ENCODE assay signal across 16 mouse cellular contexts in genomic region chr8:114363167-114363566, GRCm38 (mm10). TPM values are rescaled to one million over a fixed set of nuclear protein-coding genes. Genes with fewer than 3 reads are reported as not detected.
DNase-seq lines count a peak whose midpoint lies in the region; ATAC-seq and TF ChIP-seq lines count a peak whose summit lies in the region.
"Had no signal": no experiment of that assay in that cellular context is flagged by ENCODE, and none has a peak within 500 bp of the region (broad histone marks: within the 10 kb centered on the region; RNA-seq: fewer than 3 reads in every experiment).

No protein-coding gene starts in this region.

- 71% methylated on average over 5 of the region's 5 CpGs for WGBS in forebrain, postnatal 0 days
- WGBS in forebrain, embryonic 12.5 days, result 73% methylated on average over 5 of the region's 5 CpGs
- WGBS in liver, postnatal 0 days (ENCODE audit: insufficient replicate concordance), result 54% methylated on average over 5 of the region's 5 CpGs
- 58% methylated on average over 5 of the region's 5 CpGs for whole genome bisulfite sequencing in liver, embryonic 11.5 days
- WGBS in embryonic facial prominence, embryonic 15.5 days, result 58% methylated on average over 5 of the region's 5 CpGs

- H3K9ac ChIP-seq in forebrain, postnatal 0 days, result no peak overlapping the region
- H3K9ac ChIP-seq in forebrain, embryonic 12.5 days, result no peak overlapping the region
- H3K9ac ChIP-seq in liver, postnatal 0 days (replicated peaks), result no peak overlapping the region
- H3K9ac ChIP-seq in liver, embryonic 11.5 days (ENCODE audit: low read depth, low read length), result no peak overlapping the region
- H3K9ac ChIP-seq in ES-E14 (ENCODE audit: insufficient read depth, low read depth, low read length, poor library complexity, severe bottlenecking), result no peak overlapping the region
- H3K9ac ChIP-seq in embryonic facial prominence, embryonic 15.5 days, result no peak overlapping the region
- H3K9ac ChIP-seq: limb, embryonic 13.5 days had no signal

- no peak overlapping the region for H3K27ac ChIP-seq in forebrain, postnatal 0 days (ENCODE audit: low read depth, low read length)
- no peak overlapping the region for H3K27ac ChIP-seq in forebrain, embryonic 12.5 days
- no peak overlapping the region for H3K27ac ChIP-seq in liver, postnatal 0 days (ENCODE audit: low read depth)
- no peak overlapping the region for H3K27ac ChIP-seq in liver, embryonic 11.5 days (ENCODE audit: low read depth, low read length)
- H3K27ac ChIP-seq in ES-E14 (ENCODE audit: insufficient read depth, low read depth, low read length, poor library complexity, severe bottlenecking), result no peak overlapping the region
- no peak overlapping the region for H3K27ac ChIP-seq in embryonic facial prominence, embryonic 15.5 days (replicated peaks)
- H3K27ac ChIP-seq: limb, embryonic 13.5 days had no signal

- no peaks in the 10 kb centered on the region for H3K9me3 ChIP-seq in forebrain, postnatal 0 days (ENCODE audit: low read length)
- H3K9me3 ChIP-seq in forebrain, embryonic 12.5 days, result no peaks in the 10 kb centered on the region
- no peaks in the 10 kb centered on the region for H3K9me3 ChIP-seq in liver, postnatal 0 days (ENCODE audit: low read length)
- H3K9me3 ChIP-seq in liver, embryonic 11.5 days (ENCODE audit: control insufficient read depth, low read length), result no peaks in the 10 kb centered on the region
- H3K9me3 ChIP-seq in ES-E14 (ENCODE audit: control insufficient read depth, insufficient read depth, low read depth, low read length), result no peaks in the 10 kb centered on the region
- H3K9me3 ChIP-seq in embryonic facial prominence, embryonic 15.5 days (replicated peaks), result no peaks in the 10 kb centered on the region
- H3K9me3 ChIP-seq: limb, embryonic 13.5 days had no signal

- no peaks in the 10 kb centered on the region for H3K27me3 ChIP-seq in forebrain, postnatal 0 days (ENCODE audit: insufficient read depth, low read length)
- H3K27me3 ChIP-seq in forebrain, embryonic 12.5 days, result no peaks in the 10 kb centered on the region
- no peaks in the 10 kb centered on the region for H3K27me3 ChIP-seq in liver, postnatal 0 days (ENCODE audit: insufficient read depth, low read length)
- H3K27me3 ChIP-seq in liver, embryonic 11.5 days (replicated peaks; ENCODE audit: control insufficient read depth, insufficient read depth, low read length), result no peaks in the 10 kb centered on the region
- H3K27me3 ChIP-seq in embryonic facial prominence, embryonic 15.5 days, result no peaks in the 10 kb centered on the region

- no peak overlapping the region for H3K4me2 ChIP-seq in forebrain, postnatal 0 days (ENCODE audit: low read depth)
- H3K4me2 ChIP-seq in forebrain, embryonic 12.5 days, result no peak overlapping the region
- no peak overlapping the region for H3K4me2 ChIP-seq in liver, postnatal 0 days (ENCODE audit: low read depth, low read length)
- H3K4me2 ChIP-seq in liver, embryonic 11.5 days, result no peak overlapping the region
- H3K4me2 ChIP-seq in embryonic facial prominence, embryonic 15.5 days (replicated peaks), result no peak overlapping the region
- H3K4me2 ChIP-seq: limb, embryonic 13.5 days had no signal

- TF ChIP-seq CTCF in forebrain, postnatal 0 days (IDR thresholded peaks at IDR 0.05; ENCODE audit: low read depth), result peak; percentile 53
- TF ChIP-seq CTCF in liver, postnatal 0 days (IDR thresholded peaks at IDR 0.05; ENCODE audit: low read depth), result peak; percentile 29; the same call in 1 of the 2 replicates

- no peak overlapping the region for H3K4me3 ChIP-seq in forebrain, postnatal 0 days (ENCODE audit: low read depth, low read length)
- no peak overlapping the region for H3K4me3 ChIP-seq in forebrain, embryonic 12.5 days (replicated peaks)
- H3K4me3 ChIP-seq in liver, postnatal 0 days (ENCODE audit: low read depth, low read length), result no peak overlapping the region
- H3K4me3 ChIP-seq in liver, embryonic 11.5 days (ENCODE audit: low read depth, low read length), result no peak overlapping the region
- H3K4me3 ChIP-seq in ES-E14 (ENCODE audit: insufficient read depth in 1 of 2, low read depth in 1 of 2, low read length in 2 of 2, poor library complexity in 1 of 2, severe bottlenecking in 1 of 2), result no peak overlapping the region
- no peak overlapping the region for H3K4me3 ChIP-seq in embryonic facial prominence, embryonic 15.5 days (replicated peaks)
- H3K4me3 ChIP-seq: limb, embryonic 13.5 days had no signal

- no peak for TF ChIP-seq EP300 in liver, postnatal 0 days (IDR thresholded peaks at IDR 0.05; ENCODE audit: low read depth)

- ATAC-seq in forebrain, postnatal 0 days, result no peak
- no peak for ATAC-seq in forebrain, embryonic 12.5 days (ENCODE audit: low FRiP score)
- ATAC-seq in liver, postnatal 0 days, result no peak
- no peak for ATAC-seq in liver, embryonic 11.5 days (replicated peaks; ENCODE audit: low FRiP score)
- ATAC-seq in embryonic facial prominence, embryonic 15.5 days (ENCODE audit: insufficient number of reproducible peaks, low FRiP score, low TSS enrichment, low read depth), result 0 out of 2 replicates have a peak, but pooled peaks have one; percentile 12

- H3K4me1 ChIP-seq in forebrain, postnatal 0 days (ENCODE audit: insufficient read depth), result no peaks in the 10 kb centered on the region
- no peaks in the 10 kb centered on the region; the same call in 1 of the 2 replicates for H3K4me1 ChIP-seq in forebrain, embryonic 12.5 days
- no peaks in the 10 kb centered on the region for H3K4me1 ChIP-seq in liver, postnatal 0 days (ENCODE audit: insufficient read depth)
- no peaks in the 10 kb centered on the region for H3K4me1 ChIP-seq in liver, embryonic 11.5 days (replicated peaks; ENCODE audit: control insufficient read depth, insufficient read depth, low read length)
- H3K4me1 ChIP-seq in ES-E14 (ENCODE audit: control insufficient read depth in 2 of 2, insufficient read depth in 2 of 2, low read length in 2 of 2, poor library complexity in 1 of 2), result no peaks in the 10 kb centered on the region
- no peaks in the 10 kb centered on the region for H3K4me1 ChIP-seq in embryonic facial prominence, embryonic 15.5 days

- DNase-seq in forebrain, postnatal 0 days, result peak; percentile 29
- DNase-seq in liver, postnatal 0 days, result no peak
- DNase-seq in liver, embryonic 11.5 days (ENCODE audit: low spot score), result no peak
- DNase-seq in ES-E14 (ENCODE audit: low read depth, low spot score), result peak; percentile 33
- no peak for DNase-seq in urinary bladder, postnatal 10 days (ENCODE audit: low spot score)
- DNase-seq in MN1 (ENCODE audit: low spot score), result no peak
- DNase-seq: adrenal gland, adult 2 months; cerebellum, adult 11-12 months; heart, postnatal 14 days; kidney, postnatal 14 days had no signal

- H3K36me3 ChIP-seq in forebrain, postnatal 0 days (ENCODE audit: insufficient read depth), result no peaks in the 10 kb centered on the region; the same call in 1 of the 2 replicates
- H3K36me3 ChIP-seq in forebrain, embryonic 12.5 days (replicated peaks), result no peaks in the 10 kb centered on the region
- H3K36me3 ChIP-seq in liver, postnatal 0 days (replicated peaks; ENCODE audit: insufficient read depth, low read length), result no peaks in the 10 kb centered on the region
- no peaks in the 10 kb centered on the region for H3K36me3 ChIP-seq in liver, embryonic 11.5 days (ENCODE audit: control insufficient read depth, insufficient read depth, low read length)
- no peaks in the 10 kb centered on the region for H3K36me3 ChIP-seq in ES-E14 (ENCODE audit: control insufficient read depth, insufficient read depth, low read length, poor library complexity, severe bottlenecking)
- H3K36me3 ChIP-seq in embryonic facial prominence, embryonic 15.5 days, result no peaks in the 10 kb centered on the region
- H3K36me3 ChIP-seq: G1E; limb, embryonic 13.5 days had no signal

- in situ Hi-C loops in ES-E14 (cut with MboI; ENCODE audit: low sequenced_read_pairs in 2 of 2, unreplicated experiment in 2 of 2), result loop anchor here in 1 of 2 experiments (10.0 kb wide), 1 partner anchor 288 kb away; no protein-coding TSS in a partner anchor

TF ChIP-seq in ES-E14, 5 proteins besides CTCF, POLR2A, EP300 and RAD21:
- TF ChIP-seq HCFC1 (IDR thresholded peaks at IDR 0.05; ENCODE audit: borderline replicate concordance, insufficient read depth, low read length) (no peak), ZC3H11A (IDR thresholded peaks at IDR 0.05; ENCODE audit: borderline replicate concordance, low read depth, low read length) (no peak), ZNF384 (IDR thresholded peaks at IDR 0.05; ENCODE audit: low read depth, low read length) (no peak), CHD2 (IDR thresholded peaks at IDR 0.05; ENCODE audit: low read depth, low read length) (no peak), MAFK (IDR thresholded peaks at IDR 0.05; ENCODE audit: insufficient read depth, low read depth, low read length) (no peak)

RNA-seq across cellular contexts. Expression of gene Clec3a, which starts 54.7 kb away (rescaled TPM):
- 1.5 TPM in 1 of 2 replicates, not detected in the other for total RNA-seq in forebrain, postnatal 0 days (2014; rRNA removed)
- polyA plus RNA-seq in forebrain, postnatal 0 days (2015; fragmentation: Nextera tagmentation; extraction: Ambion mirVana), result not detected in 2 replicates
- not detected in 2 replicates for polyA plus RNA-seq in forebrain, embryonic 12.5 days (2016; fragmentation: Nextera tagmentation; extraction: Ambion mirVana)
- polyA plus RNA-seq in liver, postnatal 0 days (2015; fragmentation: Nextera tagmentation; extraction: Ambion mirVana), result not detected in 2 replicates
- polyA plus RNA-seq in liver, embryonic 11.5 days (2014; fragmentation: Nextera tagmentation; extraction: Ambion mirVana), result not detected in 2 replicates
- total RNA-seq in ES-E14 (2012; rRNA removed), result not detected in 2 replicates
- 0.62 and 1.6 TPM in 2 replicates for polyA plus RNA-seq in embryonic facial prominence, embryonic 15.5 days (2015; fragmentation: Nextera tagmentation; extraction: Ambion mirVana)
- total RNA-seq: adrenal gland, adult 2 months; G1E; heart, postnatal 14 days; megakaryocyte progenitor cell, adult 5-6 weeks had no signal
- polyA plus RNA-seq: adrenal gland, adult 2 months; G1E; small intestine, adult 2 months had no signal

Comparison
In these comparisons a context has a peak if more than half of its experiments do, and no peak if none do; other contexts are left out.
1. DNase-seq: peak in forebrain, postnatal 0 days (single experiment) and ES-E14 (single experiment); none in liver, postnatal 0 days (single experiment), liver, embryonic 11.5 days (single experiment), urinary bladder, postnatal 10 days (single experiment) and MN1 (single experiment).